Mouse (Mus musculus): Measurements from ENCODE around the gene Wdr90.

Gene Wdr90

DNA sequence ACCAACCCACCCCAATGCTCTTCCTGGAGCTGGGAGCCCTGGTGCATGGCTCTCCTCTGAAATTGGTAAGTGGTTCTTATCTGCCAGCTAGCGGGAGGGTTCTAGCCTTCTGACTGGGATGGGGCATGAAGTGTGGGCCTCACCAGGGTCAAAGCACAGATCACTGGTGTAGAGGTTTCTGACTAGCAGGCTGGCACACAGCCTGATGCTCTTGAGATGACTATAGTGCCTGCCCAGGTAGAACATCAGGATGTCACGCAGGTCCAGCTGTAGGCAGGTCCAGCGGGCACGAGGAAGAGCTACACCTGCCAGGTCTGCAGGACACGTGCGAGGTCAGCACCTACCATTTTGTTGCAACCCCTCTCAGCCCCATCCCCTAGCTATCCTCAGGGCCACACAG is 1.1 kb downstream of the Wdr90 start:
- no peak for DNase-seq (ENCODE audit: low read depth)

- peak; percentile 98 for DNase-seq (ENCODE audit: low read depth)
Observed at GRCm38 (mm10) chr17:25844396-25844901, 16.9 kb downstream of the Wdr90 start, which contains the start of gene Rhot2. Gene Rhot2, minus strand, starts transcription at chr17:25844851.

DNA sequence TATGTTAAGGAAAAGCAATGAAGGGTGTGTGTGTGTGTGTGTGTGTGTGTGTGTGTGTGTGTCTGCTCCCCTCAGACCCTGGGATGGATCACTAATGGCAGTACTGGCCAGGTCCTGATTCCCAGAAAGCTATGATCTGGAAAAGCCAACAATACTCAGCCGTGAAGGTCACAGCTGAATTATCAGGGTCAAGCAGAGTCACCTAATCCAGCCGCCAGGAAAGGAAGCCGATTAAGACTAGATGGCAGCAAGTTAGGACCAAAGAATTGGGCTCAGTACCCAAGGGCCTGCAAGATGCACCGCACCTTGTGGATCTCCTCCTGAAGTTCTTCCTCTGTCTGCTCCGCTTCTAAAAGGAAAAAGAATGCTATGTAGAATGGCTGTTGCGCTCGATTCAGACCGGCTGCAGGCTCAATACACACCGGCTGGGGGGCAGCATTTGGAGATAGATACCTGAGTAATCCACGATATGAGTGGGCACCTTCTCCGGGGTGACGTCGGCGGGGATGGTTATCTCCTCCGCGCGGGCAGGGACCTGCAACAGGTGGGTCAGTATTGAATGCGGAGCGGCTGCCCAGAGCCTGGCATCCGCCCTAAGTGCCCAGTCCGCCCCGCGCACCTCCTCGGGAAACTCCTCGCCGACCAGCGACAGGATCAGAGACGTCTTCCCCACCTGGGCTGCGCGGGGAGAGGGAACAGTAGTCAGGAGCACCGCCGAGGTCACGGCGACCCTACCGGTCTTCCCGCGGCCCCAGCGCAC is 17.5 kb downstream of the Wdr90 start:
- DNase-seq (ENCODE audit: low read depth): peak; percentile 14

DNA sequence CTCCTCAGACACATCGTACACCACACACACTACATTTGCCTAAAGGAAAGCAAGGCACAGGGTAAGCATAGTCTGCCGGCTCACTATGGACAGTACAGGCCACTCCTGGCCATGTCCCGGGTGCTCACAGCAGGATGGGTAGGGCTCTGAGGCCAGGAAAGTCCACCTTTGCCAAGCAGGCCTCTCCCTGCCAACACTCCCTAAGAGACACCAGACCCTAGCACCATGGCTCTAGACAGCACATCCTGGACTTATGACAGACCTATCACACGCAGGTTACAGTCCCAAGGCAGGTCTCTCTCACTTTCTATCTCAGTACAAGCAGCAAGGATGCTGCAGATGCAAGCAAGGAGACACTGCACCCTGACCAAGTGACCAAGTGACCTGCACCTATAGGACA is 18.2 kb downstream of the Wdr90 start:
- no peak for DNase-seq (ENCODE audit: low read depth)

- no peak for DNase-seq (ENCODE audit: low read depth)
Observed at GRCm38 (mm10) chr17:25842509-25842908, 18.8 kb downstream of the Wdr90 start.

GRCm38 (mm10) chr17:25841117-25841880 is 20.0 kb downstream of the Wdr90 start, which contains the start of gene Gm20683:
Gene Gm20683, minus strand, starts transcription at chr17:25841763.
- no peak for DNase-seq (ENCODE audit: low read depth)

DNA sequence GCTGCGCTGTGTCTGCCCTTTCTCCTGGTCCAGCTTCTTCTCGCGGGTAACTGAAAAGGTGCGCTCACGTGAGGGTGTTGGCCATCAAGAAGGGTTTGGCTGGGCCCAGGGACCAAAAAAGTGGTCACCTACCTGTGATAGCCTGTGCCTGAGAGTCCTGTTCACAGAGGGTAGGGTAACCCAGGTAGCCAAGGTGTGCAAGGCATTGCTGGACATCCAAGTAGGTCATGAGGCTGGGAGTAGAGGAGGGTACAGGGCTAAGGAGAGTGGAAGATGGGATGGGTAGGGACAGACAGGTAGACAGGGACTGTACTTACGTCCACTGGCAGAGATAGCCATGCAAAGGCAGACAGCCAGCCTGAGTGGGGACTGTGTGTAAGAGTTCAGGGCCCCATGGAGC is 20.8 kb downstream of the Wdr90 start:
- no peak for DNase-seq (ENCODE audit: low read depth)

GRCm38 (mm10) chr17:25839455-25840235 is 21.7 kb downstream of the Wdr90 start:
- DNase-seq (ENCODE audit: low read depth): no peak

- DNase-seq (ENCODE audit: low read depth): no peak
Observed at GRCm38 (mm10) chr17:25838904-25839303, 22.4 kb downstream of the Wdr90 start.

DNA sequence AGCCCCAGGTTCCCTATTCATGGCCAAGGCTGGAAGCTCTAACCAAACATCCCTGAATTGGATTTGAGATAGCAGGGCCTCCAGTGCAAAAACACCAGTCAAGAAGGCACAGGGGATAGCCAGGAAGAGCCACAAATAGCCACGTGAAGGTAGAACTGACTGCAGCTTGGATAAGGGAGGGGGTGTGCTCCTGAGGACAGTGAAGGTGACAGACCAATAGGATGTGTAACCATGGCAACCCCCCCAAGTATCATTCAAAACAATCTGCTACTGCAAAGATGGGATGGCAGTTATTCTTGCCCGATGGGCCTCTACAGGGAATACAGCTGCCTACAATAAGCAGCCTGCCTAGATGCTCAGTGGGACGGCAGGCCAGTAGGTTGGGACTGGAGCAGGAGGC is 23.8 kb downstream of the Wdr90 start:
- no peak for DNase-seq (ENCODE audit: low read depth)

DNA sequence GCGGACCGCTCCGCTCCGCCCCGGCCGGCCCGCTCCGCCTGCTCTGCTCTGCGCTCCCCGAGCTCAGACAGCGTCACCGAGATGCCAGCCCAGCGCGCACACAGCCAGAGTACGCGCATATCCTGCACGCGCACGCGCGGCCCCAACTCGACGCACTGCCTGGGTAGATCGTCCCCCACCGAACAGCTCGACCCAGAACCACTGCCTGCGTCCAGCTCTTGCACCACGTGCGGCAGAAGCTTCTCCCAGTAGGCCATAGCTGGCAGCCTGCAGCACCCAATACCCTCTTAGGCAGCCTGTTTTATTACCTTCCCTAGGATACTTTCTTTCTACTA is 24.3 kb downstream of the Wdr90 start, which contains the start of gene Rhbdl1:
Gene Rhbdl1 (minus strand): TSS at position 220 of the 335 bp plus-strand sequence.
- no peak for DNase-seq (ENCODE audit: low read depth)

GRCm38 (mm10) chr17:25836397-25837075 is 24.8 kb downstream of the Wdr90 start:
- no peak for DNase-seq (ENCODE audit: low read depth)

GRCm38 (mm10) chr17:25835816-25836215 is 25.5 kb downstream of the Wdr90 start:
- no peak for DNase-seq (ENCODE audit: low read depth)

GRCm38 (mm10) chr17:25835301-25835700 is 26.0 kb downstream of the Wdr90 start:
- DNase-seq (ENCODE audit: low read depth): no peak

- no peak for DNase-seq (ENCODE audit: low read depth)
Observed at GRCm38 (mm10) chr17:25834595-25835222, 26.6 kb downstream of the Wdr90 start.

- DNase-seq (ENCODE audit: low read depth): peak; percentile 42
Observed at GRCm38 (mm10) chr17:25833961-25834594, 27.2 kb downstream of the Wdr90 start.

- DNase-seq (ENCODE audit: low read depth): peak; percentile 98
Observed at GRCm38 (mm10) chr17:25833291-25833663, 28.0 kb downstream of the Wdr90 start, which contains the start of gene Stub1. Gene Stub1, minus strand, starts transcription at chr17:25833404.

GRCm38 (mm10) chr17:25832436-25833290 is 28.6 kb downstream of the Wdr90 start:
- peak; percentile 100 for DNase-seq (ENCODE audit: low read depth)

- DNase-seq (ENCODE audit: low read depth): peak; percentile 58
Observed at GRCm38 (mm10) chr17:25831451-25832281, 29.6 kb downstream of the Wdr90 start.

Measured in NIH3T3 (cell line).